Mouse (Mus musculus): ENCODE measurements around the gene Nrcam.

Nrcam gene

DNA sequence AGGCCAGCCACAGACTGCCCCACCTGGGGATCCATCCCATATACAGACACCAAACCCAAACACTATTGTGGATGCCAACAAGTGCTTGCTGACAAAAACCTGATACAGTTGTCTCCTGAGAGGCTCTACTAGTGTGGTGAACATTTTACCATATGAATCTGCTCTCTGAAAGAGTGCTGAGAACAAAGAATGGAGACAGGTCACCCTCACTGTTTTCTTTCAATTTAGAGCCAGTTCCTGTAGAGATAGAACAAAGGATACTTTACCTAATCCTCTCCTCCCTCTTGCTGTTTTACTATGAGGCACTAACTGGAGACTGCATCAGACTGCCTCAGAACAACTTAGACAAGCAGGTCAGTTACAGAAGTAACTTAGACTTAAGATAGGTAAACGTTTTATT, 311.9 kb downstream of the Nrcam start:
- DNase-seq = no peak

All from thymus, postnatal 36 days (tissue).